Mouse (Mus musculus) gonadal fat pad, adult 2 months (tissue): ENCODE measurements around the gene Fuca1. TPM values are rescaled to one million over a fixed set of nuclear protein-coding genes. Genes with fewer than 3 reads are reported as not detected.

Source experiments
- DNase-seq: peaks from one replicate; pipeline ENCODE4 v3.0.0-alpha.2; 2012; ENCODE audit warnings: low read depth
- polyA plus RNA-seq: library from polyadenylated mRNA; depleted of rRNA; stranded (reverse); fragments of >200 nt; gene quantifications from 2 replicates; pipeline ENCODE4 v1.2.3, GENCODE M21; 2012

The Fuca1 gene
- polyA plus RNA-seq, 1 experiment = 134 TPM

- DNase-seq = no peak
Observed at GRCm38 (mm10) chr4:135951505-135951904, 31.0 kb downstream of the Fuca1 start.

GRCm38 (mm10) chr4:135953179-135953578 is 32.6 kb downstream of the Fuca1 start:
- no peak for DNase-seq

- DNase-seq = no peak
Observed at GRCm38 (mm10) chr4:135954241-135954640, 33.7 kb downstream of the Fuca1 start.

- no peak for DNase-seq
Observed at GRCm38 (mm10) chr4:135955886-135956285, 35.4 kb downstream of the Fuca1 start.

GRCm38 (mm10) chr4:135958354-135958753 is 37.8 kb downstream of the Fuca1 start:
- no peak for DNase-seq

- no peak for DNase-seq
Observed at GRCm38 (mm10) chr4:135960717-135961116, 40.2 kb downstream of the Fuca1 start.

GRCm38 (mm10) chr4:135961709-135962108 is 41.2 kb downstream of the Fuca1 start:
- no peak for DNase-seq

- no peak for DNase-seq
Observed at GRCm38 (mm10) chr4:135962198-135962597, 41.7 kb downstream of the Fuca1 start.

- no peak for DNase-seq
Observed at GRCm38 (mm10) chr4:135962946-135963345, 42.4 kb downstream of the Fuca1 start.

- peak; percentile 68 for DNase-seq
Observed at GRCm38 (mm10) chr4:135963457-135964193, 43.1 kb downstream of the Fuca1 start, which contains the start of gene Gale. Gale (plus strand) TSS chr4:135963727.

GRCm38 (mm10) chr4:135964426-135964825 is 43.9 kb downstream of the Fuca1 start:
- no peak for DNase-seq

GRCm38 (mm10) chr4:135965113-135965512 is 44.6 kb downstream of the Fuca1 start:
- DNase-seq = no peak

GRCm38 (mm10) chr4:135966283-135966682 is 45.7 kb downstream of the Fuca1 start:
- no peak for DNase-seq

- no peak for DNase-seq
Observed at GRCm38 (mm10) chr4:135967086-135967760, 46.7 kb downstream of the Fuca1 start.

- DNase-seq = no peak
Observed at GRCm38 (mm10) chr4:135968271-135968869, 47.8 kb downstream of the Fuca1 start.

- no peak for DNase-seq
Observed at GRCm38 (mm10) chr4:135969070-135969750, 48.7 kb downstream of the Fuca1 start.

- no peak for DNase-seq
Observed at GRCm38 (mm10) chr4:135970585-135970984, 50.0 kb downstream of the Fuca1 start.

- DNase-seq = no peak
Observed at GRCm38 (mm10) chr4:135971805-135972555, 51.4 kb downstream of the Fuca1 start.

- DNase-seq = no peak
Observed at GRCm38 (mm10) chr4:135972556-135972906, 52.0 kb downstream of the Fuca1 start, which contains the start of gene Lypla2. Lypla2 (minus strand) TSS chr4:135972626.

GRCm38 (mm10) chr4:135972911-135973811 is 52.6 kb downstream of the Fuca1 start:
- no peak for DNase-seq
